Mouse (Mus musculus) ES-E14 (cell line): Measurements from ENCODE around the gene Cd151. TPM values are rescaled to one million over a fixed set of nuclear protein-coding genes. Genes with fewer than 3 reads are reported as not detected.
A peak's percentile ranks its signal among the peaks of the same experiment; 100 is the strongest.

Source experiments
- DNase-seq: peaks from one replicate; pipeline ENCODE4 v3.0.0-alpha.2; 2013; ENCODE audit warnings: low read depth, low spot score
- H3K27ac ChIP-seq: 2 replicates; pipeline ENCODE4 v1.5.1; 2012; ENCODE audit warnings: low read depth, mild to moderate bottlenecking, low read length, moderate library complexity, mixed read lengths; ENCODE audit not compliant: poor library complexity, insufficient read depth, severe bottlenecking
- H3K36me3 ChIP-seq: 2 replicates; pipeline ENCODE4 v1.6.1; 2012; ENCODE audit warnings: mild to moderate bottlenecking, low read length, moderate library complexity, mixed read lengths; ENCODE audit not compliant: control insufficient read depth, poor library complexity, insufficient read depth, severe bottlenecking
- H3K4me1 ChIP-seq, 2 experiments: fragments of 150-350 bp in 1 of 2; sonication (generic) in 1 of 2; 2 replicates each; pipeline ENCODE4 v1.6.1; 2012; ENCODE audit warnings: low read length in 2 of 2, mild to moderate bottlenecking in 1 of 2, mixed read lengths in 1 of 2; ENCODE audit not compliant: control insufficient read depth in 2 of 2, insufficient read depth in 2 of 2, poor library complexity in 1 of 2
- H3K4me3 ChIP-seq, 2 experiments: fragments of 150-350 bp in 1 of 2; sonication (generic) in 1 of 2; 2 replicates each; pipeline ENCODE4 v1.5.1; 2012; ENCODE audit warnings: low read length in 2 of 2, low read depth in 1 of 2, mild to moderate bottlenecking in 1 of 2, mixed read lengths in 1 of 2; ENCODE audit not compliant: insufficient read depth in 1 of 2, poor library complexity in 1 of 2, severe bottlenecking in 1 of 2
- H3K9ac ChIP-seq: 2 replicates; pipeline ENCODE4 v1.6.1; 2012; ENCODE audit warnings: low read depth, mild to moderate bottlenecking, low read length, mixed read lengths; ENCODE audit not compliant: poor library complexity, insufficient read depth, severe bottlenecking
- H3K9me3 ChIP-seq: fragments of 150-350 bp; sonication (generic); 2 replicates; pipeline ENCODE4 v1.6.1; 2012; ENCODE audit warnings: low read depth, mild to moderate bottlenecking, low read length; ENCODE audit not compliant: control insufficient read depth, insufficient read depth
- CHD2 ChIP-seq: IDR thresholded peaks from 2 replicates; pipeline ENCODE4 v1.6.1; 2014; ENCODE audit warnings: mild to moderate bottlenecking, low read depth, low read length, inconsistent platforms
- HCFC1 ChIP-seq: IDR thresholded peaks from 2 replicates; pipeline ENCODE4 v1.6.1; 2012; ENCODE audit warnings: low read length, inconsistent platforms, borderline replicate concordance; ENCODE audit not compliant: insufficient read depth
- MAFK ChIP-seq: IDR thresholded peaks from 2 replicates; pipeline ENCODE4 v1.6.1; 2014; ENCODE audit warnings: mild to moderate bottlenecking, low read depth, low read length, inconsistent platforms; ENCODE audit not compliant: insufficient read depth
- ZC3H11A ChIP-seq: IDR thresholded peaks from 2 replicates; pipeline ENCODE4 v1.6.1; 2012; ENCODE audit warnings: low read depth, mild to moderate bottlenecking, inconsistent platforms, low read length, borderline replicate concordance
- ZNF384 ChIP-seq: IDR thresholded peaks from 2 replicates; pipeline ENCODE4 v1.6.1; 2012; ENCODE audit warnings: low read depth, low read length, inconsistent platforms
- in situ Hi-C, 2 experiments: fragments of 600-800 bp; cut with MboI; formaldehyde crosslinking; loops; one replicate each; pipeline ENCODE4 v1.15.1; 2025; ENCODE audit warnings: low sequenced_read_pairs in 2 of 2, inconsistent platforms in 1 of 2; ENCODE audit not compliant: unreplicated experiment in 2 of 2
- total RNA-seq: library from RNA; depleted of rRNA; stranded (reverse); fragments of 300-350 nt; gene quantifications from 2 replicates; pipeline ENCODE4 v1.2.3, GENCODE M21; 2012

Cd151 gene
- total RNA-seq, 1 experiment = 238 TPM

- no peak overlapping the region for H3K27ac ChIP-seq
- no peaks in the 10 kb centered on the region for H3K36me3 ChIP-seq
- no peak for DNase-seq
- peak overlapping the region; percentile 67 for H3K9ac ChIP-seq
- no peaks in the 10 kb centered on the region for H3K9me3 ChIP-seq
- H3K4me1 ChIP-seq = peaks cover 4 to 40% of the 10 kb centered on the region in 2 experiments; a peak in 3 of 4 replicates
- in situ Hi-C loops = no loop called here
- peak overlapping the region; percentile 63 to 65 for H3K4me3 ChIP-seq
- TF ChIP-seq CHD2 (no peak), ZNF384 (no peak), MAFK (no peak), HCFC1 (no peak), ZC3H11A (no peak)
Observed at GRCm38 (mm10) chr7:141461521-141462332, 5.5 kb upstream of the Cd151 start.

- Histone ChIP-seq H3K9ac (peak overlapping the region; percentile 60), H3K4me3 (peak overlapping the region; percentile 63 to 65; a peak in 2 of 4 replicates), H3K36me3 (no peaks in the 10 kb centered on the region), H3K4me1 (peaks cover 4 to 43% of the 10 kb centered on the region in 2 experiments; a peak in 3 of 4 replicates), H3K27ac (no peak overlapping the region), H3K9me3 (no peaks in the 10 kb centered on the region)
- in situ Hi-C loops = no loop called here
- no peak for DNase-seq
- no peak for TF ChIP-seq ZC3H11A
- TF ChIP-seq CHD2 = no peak
- TF ChIP-seq HCFC1 = no peak
- TF ChIP-seq MAFK = no peak
- TF ChIP-seq ZNF384 = no peak
Observed at GRCm38 (mm10) chr7:141462333-141462821, 4.8 kb upstream of the Cd151 start.

GRCm38 (mm10) chr7:141463824-141464602 is 3.2 kb upstream of the Cd151 start:
- Histone ChIP-seq H3K36me3 (no peaks in the 10 kb centered on the region), H3K9me3 (no peaks in the 10 kb centered on the region), H3K4me1 (peaks cover 4 to 47% of the 10 kb centered on the region in 2 experiments; a peak in 3 of 4 replicates), H3K27ac (no peak overlapping the region), H3K4me3 (peak overlapping the region; percentile 45 to 60; a peak in 3 of 4 replicates), H3K9ac (peak overlapping the region; percentile 43; the same call in 1 of the 2 replicates)
- TF ChIP-seq ZC3H11A = no peak
- TF ChIP-seq ZNF384 = no peak
- no peak for TF ChIP-seq CHD2
- no peak for TF ChIP-seq MAFK
- TF ChIP-seq HCFC1 = no peak
- no peak for DNase-seq
- in situ Hi-C loops = no loop called here

GRCm38 (mm10) chr7:141464603-141465201 is 2.5 kb upstream of the Cd151 start:
- TF ChIP-seq CHD2 (no peak), ZNF384 (no peak), ZC3H11A (no peak), MAFK (no peak), HCFC1 (no peak)
- Histone ChIP-seq H3K36me3 (peaks cover 6% of the 10 kb centered on the region; the same call in 1 of the 2 replicates), H3K9me3 (no peaks in the 10 kb centered on the region), H3K4me3 (peak overlapping the region; percentile 45 to 60), H3K27ac (no peak overlapping the region), H3K4me1 (peaks cover 4 to 48% of the 10 kb centered on the region in 2 experiments; a peak in 3 of 4 replicates), H3K9ac (peak overlapping the region; percentile 43; the same call in 1 of the 2 replicates)
- DNase-seq = no peak
- in situ Hi-C loops = no loop called here
